Mouse (Mus musculus): ENCODE results near the gene Btaf1.

DNA sequence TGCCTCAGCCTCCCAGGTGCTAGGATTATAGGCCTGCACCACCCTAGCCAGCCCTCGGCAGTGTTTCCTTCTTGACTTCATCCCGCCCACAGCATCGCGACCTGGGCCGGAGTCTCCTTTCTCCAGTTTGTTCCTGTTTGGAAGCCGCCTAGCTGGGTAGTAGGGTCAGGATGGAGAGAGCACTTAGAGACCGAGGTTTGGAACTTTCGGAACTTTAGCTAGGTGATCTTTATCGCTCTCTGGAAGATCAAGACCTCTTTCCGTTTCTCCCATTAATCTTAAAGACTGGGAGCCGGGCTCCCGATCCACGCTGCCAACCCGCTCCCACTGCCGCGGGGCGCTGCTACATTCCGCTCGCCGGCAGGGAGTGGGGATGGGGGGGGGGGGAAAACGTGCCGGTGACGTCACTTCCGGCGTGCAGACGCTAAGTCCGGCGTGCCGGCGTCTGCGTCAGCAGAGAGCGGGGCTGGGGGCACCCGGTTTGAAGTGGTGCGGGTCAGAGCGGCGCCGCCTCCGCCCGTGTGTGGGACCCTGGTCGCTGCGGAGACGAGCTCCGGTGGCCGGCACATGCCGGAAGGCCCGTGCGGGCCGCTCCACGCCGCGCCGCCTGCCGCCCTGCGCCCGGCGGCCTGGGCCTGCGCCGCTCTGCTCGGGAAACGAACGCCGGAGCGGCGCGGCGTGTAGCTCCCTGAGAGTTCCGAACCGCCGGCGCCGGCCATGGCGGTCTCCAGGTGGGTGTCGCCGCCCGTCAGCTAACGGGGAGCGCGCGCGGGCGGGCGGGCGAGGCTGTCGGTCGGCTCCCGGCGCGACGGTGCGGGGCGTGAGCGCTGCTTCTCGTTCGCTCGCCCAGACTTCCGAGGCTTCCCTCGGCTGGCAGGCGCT is at the start of gene Btaf1:
- peak; percentile 77 for TF ChIP-seq HCFC1 (IDR thresholded peaks at IDR 0.05; ENCODE audit: low read depth, low read length)
- peak; percentile 40; the same call in 1 of the 2 replicates for TF ChIP-seq MAFK (IDR thresholded peaks at IDR 0.05; ENCODE audit: insufficient replicate concordance, low read length)
- TF ChIP-seq PAX5 (IDR thresholded peaks at IDR 0.05; ENCODE audit: low read length) = no peak
